Mouse (Mus musculus): ENCODE results near the gene Gstt1.

- TF ChIP-seq CTCF (IDR thresholded peaks at IDR 0.05) (no peak), EP300 (IDR thresholded peaks at IDR 0.05) (no peak)
Measured at GRCm38 (mm10) chr10:75789081-75789735, 9.2 kb downstream of the Gstt1 start.

Measured in lung, postnatal 0 days (tissue).